Mouse (Mus musculus) cortical plate, adult 2 months (tissue): Measurements from ENCODE around the gene Arid1b.

Experiments used
- CTCF ChIP-seq: fragments of 200-500 bp; IDR thresholded peaks from 2 replicates; pipeline ENCODE4 v1.5.1; 2011; ENCODE audit warnings: mild to moderate bottlenecking, control low read depth, low read length; ENCODE audit not compliant: insufficient read depth; ENCODE audit errors: extremely low read depth
- POLR2A ChIP-seq: fragments of 200-500 bp; IDR thresholded peaks from 2 replicates; pipeline ENCODE4 v1.6.1; 2011; ENCODE audit warnings: mild to moderate bottlenecking, low read length, control low read depth; ENCODE audit not compliant: insufficient read depth; ENCODE audit errors: extremely low read depth

- no peak for TF ChIP-seq CTCF
- TF ChIP-seq POLR2A = no peak
Observed at GRCm38 (mm10) chr17:5009526-5010260, 15.6 kb downstream of the Arid1b start.
